Mouse (Mus musculus) hindbrain, embryonic 11.5 days (tissue): ENCODE measurements around the gene St13. TPM values are rescaled to one million over a fixed set of nuclear protein-coding genes. Genes with fewer than 3 reads are reported as not detected.

Source experiments
- ATAC-seq: fragments of 200-750 bp; cut with Nextera tagmentation; 2 replicates; pipeline ENCODE4 v1.8.0; 2017; ENCODE audit warnings: mild to moderate bottlenecking, moderate TSS enrichment, moderate library complexity; ENCODE audit not compliant: low FRiP score
- DNase-seq: peaks from one replicate; pipeline ENCODE4 v3.0.0-alpha.2; 2015; ENCODE audit warnings: low spot score
- H3K27ac ChIP-seq: fragments of 300-500 bp; sonication (generic); 2 replicates; pipeline ENCODE4 v1.5.1; 2014; ENCODE audit warnings: mild to moderate bottlenecking, low read depth, low read length
- H3K27me3 ChIP-seq: fragments of 300-500 bp; sonication (generic); 2 replicates; pipeline ENCODE4 v1.6.1; 2014; ENCODE audit warnings: mild to moderate bottlenecking, low read length, moderate library complexity, mixed read lengths; ENCODE audit not compliant: control insufficient read depth, insufficient read depth
- H3K36me3 ChIP-seq: fragments of 300-500 bp; sonication (generic); 2 replicates; pipeline ENCODE4 v1.6.1; 2014; ENCODE audit warnings: mild to moderate bottlenecking, low read length, moderate library complexity, mixed read lengths; ENCODE audit not compliant: control insufficient read depth, insufficient read depth
- H3K4me1 ChIP-seq: fragments of 300-500 bp; sonication (generic); replicated peaks from 2 replicates; pipeline ENCODE4 v1.6.1; 2014; ENCODE audit warnings: low read length, mixed read lengths; ENCODE audit not compliant: control insufficient read depth, insufficient read depth
- H3K4me2 ChIP-seq: fragments of 300-500 bp; sonication (generic); replicated peaks from 2 replicates; pipeline ENCODE4 v1.6.1; 2014; ENCODE audit warnings: mild to moderate bottlenecking, low read depth, low read length
- H3K4me3 ChIP-seq: fragments of 300-500 bp; sonication (generic); 2 replicates; pipeline ENCODE4 v1.5.1; 2014; ENCODE audit warnings: low read depth, low read length
- H3K9ac ChIP-seq: fragments of 300-500 bp; sonication (generic); 2 replicates; pipeline ENCODE4 v1.6.1; 2014; ENCODE audit warnings: low read depth, low read length
- H3K9me3 ChIP-seq: fragments of 300-500 bp; sonication (generic); 2 replicates; pipeline ENCODE4 v1.6.1; 2016; ENCODE audit warnings: low read length; ENCODE audit not compliant: control insufficient read depth
- WGBS: fragments of 180-500 bp; shearing (Covaris S2); extraction: QIAGEN DNeasy Blood & Tissue Kit; methylation state at CpG from one replicate; pipeline ENCODE4 v1.1.7; 2014; 5-methylcytosine and 5-hydroxymethylcytosine counted together
- polyA plus RNA-seq: library from polyadenylated mRNA; unstranded; fragments of >200 nt; fragmentation: Nextera tagmentation; extraction: Ambion mirVana; gene quantifications from 2 replicates; pipeline ENCODE4 v1.2.1, GENCODE M21; 2014

The St13 gene
- polyA plus RNA-seq, 1 experiment from 2014 or later, result 178 TPM

- no peaks in the 10 kb centered on the region for H3K9me3 ChIP-seq
- DNase-seq (no peak), ATAC-seq (no peak)
- H3K4me2 ChIP-seq, result no peak overlapping the region
- H3K4me3 ChIP-seq, result no peak overlapping the region
- H3K4me1 ChIP-seq, result no peaks in the 10 kb centered on the region
- 96% methylated on average over 2 of the region's 2 CpGs for WGBS
- no peak overlapping the region for H3K27ac ChIP-seq
- no peaks in the 10 kb centered on the region for H3K27me3 ChIP-seq
- no peaks in the 10 kb centered on the region for H3K36me3 ChIP-seq
- no peak overlapping the region for H3K9ac ChIP-seq
Observed at GRCm38 (mm10) chr15:81347466-81347865, 52.4 kb downstream of the St13 start.

DNA sequence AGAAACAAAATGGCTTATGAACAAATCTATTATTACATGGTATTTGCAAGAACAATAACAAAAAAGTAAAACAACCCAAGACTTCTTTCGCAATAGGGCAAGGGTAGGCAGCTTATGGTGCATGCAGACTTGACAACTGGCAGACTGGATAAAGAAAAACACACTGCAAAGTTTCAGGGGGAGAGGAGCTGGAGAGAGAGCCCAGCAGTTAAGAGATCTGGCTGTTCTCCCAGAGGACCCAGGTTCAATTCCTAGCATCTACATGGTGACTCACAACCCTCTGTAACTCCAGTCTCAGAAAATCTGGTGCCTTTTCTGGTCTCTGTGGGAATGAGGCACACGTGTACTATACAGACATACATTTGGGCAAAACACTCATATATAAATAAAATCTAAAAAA lies 58.5 kb downstream of the St13 start:
- no peak overlapping the region for H3K27ac ChIP-seq
- no peak overlapping the region for H3K4me3 ChIP-seq
- ATAC-seq (no peak), DNase-seq (no peak)
- no peaks in the 10 kb centered on the region for H3K4me1 ChIP-seq
- H3K4me2 ChIP-seq, result no peak overlapping the region
- no peak overlapping the region for H3K9ac ChIP-seq
- peaks cover 2% of the 10 kb centered on the region; the same call in 1 of the 2 replicates for H3K36me3 ChIP-seq
- no peaks in the 10 kb centered on the region for H3K9me3 ChIP-seq
- H3K27me3 ChIP-seq, result no peaks in the 10 kb centered on the region
- WGBS, result 91% methylated on average over 2 of the region's 2 CpGs

- Histone ChIP-seq H3K9me3 (no peaks in the 10 kb centered on the region), H3K36me3 (peaks cover 2% of the 10 kb centered on the region; the same call in 1 of the 2 replicates), H3K4me2 (no peak overlapping the region), H3K4me3 (no peak overlapping the region), H3K27me3 (no peaks in the 10 kb centered on the region), H3K27ac (no peak overlapping the region), H3K9ac (no peak overlapping the region), H3K4me1 (no peaks in the 10 kb centered on the region)
- WGBS, result 96% methylated on average over 3 of the region's 3 CpGs
- ATAC-seq (no peak), DNase-seq (no peak)
Observed at GRCm38 (mm10) chr15:81339158-81339557, 60.7 kb downstream of the St13 start.

DNA sequence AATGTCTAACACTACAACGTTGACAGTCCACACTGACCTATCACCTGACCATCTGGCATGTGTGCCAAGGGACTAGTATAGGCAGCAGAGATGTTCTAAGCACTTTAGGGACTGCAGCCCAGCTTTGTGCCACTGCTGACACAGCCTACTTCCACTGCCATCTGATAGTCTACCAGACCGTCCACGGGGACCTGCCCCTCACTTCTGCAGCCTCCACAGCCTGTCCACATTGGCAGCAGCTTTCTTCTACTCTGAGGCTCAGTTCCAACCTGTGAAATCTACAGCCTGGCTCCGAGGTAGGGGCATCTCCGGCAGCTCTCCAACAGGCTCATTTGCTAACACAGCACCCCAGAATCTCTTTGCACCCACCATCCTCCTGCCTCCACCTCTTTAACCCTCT lies 63.4 kb downstream of the St13 start:
- no peaks in the 10 kb centered on the region for H3K4me1 ChIP-seq
- no peak overlapping the region for H3K27ac ChIP-seq
- H3K27me3 ChIP-seq, result no peaks in the 10 kb centered on the region
- H3K9ac ChIP-seq, result no peak overlapping the region
- DNase-seq, result no peak
- H3K4me2 ChIP-seq, result no peak overlapping the region
- H3K36me3 ChIP-seq, result peaks cover 2% of the 10 kb centered on the region; the same call in 1 of the 2 replicates
- H3K4me3 ChIP-seq, result no peak overlapping the region
- H3K9me3 ChIP-seq, result no peaks in the 10 kb centered on the region
- WGBS, result 95% methylated on average over 5 of the region's 5 CpGs
- no peak for ATAC-seq

DNA sequence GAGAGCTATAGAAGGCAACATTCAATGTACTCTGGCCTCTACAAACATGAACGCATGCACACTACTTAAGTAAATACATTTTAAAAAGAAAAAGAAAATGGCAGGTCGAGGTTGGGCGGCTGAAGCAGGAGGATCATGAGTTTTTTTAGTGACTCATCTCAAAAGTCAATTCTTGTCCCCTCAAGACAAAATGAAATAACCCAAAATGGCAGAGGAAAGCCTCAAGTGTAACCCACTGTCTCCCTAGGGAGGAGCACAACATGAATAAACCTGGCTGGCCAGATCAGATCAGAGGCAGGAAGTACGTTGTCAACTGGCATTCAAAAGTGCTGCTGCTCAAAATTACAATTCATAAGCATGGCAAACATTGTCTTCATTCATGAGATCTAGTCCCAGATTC lies 67.4 kb downstream of the St13 start:
- H3K27me3 ChIP-seq, result no peaks in the 10 kb centered on the region
- H3K27ac ChIP-seq, result no peak overlapping the region
- DNase-seq, result no peak
- no peak for ATAC-seq
- H3K9me3 ChIP-seq, result no peaks in the 10 kb centered on the region
- H3K36me3 ChIP-seq, result no peaks in the 10 kb centered on the region; the same call in 1 of the 2 replicates
- no peak overlapping the region for H3K9ac ChIP-seq
- H3K4me2 ChIP-seq, result no peak overlapping the region
- H3K4me3 ChIP-seq, result no peak overlapping the region
- no peaks in the 10 kb centered on the region for H3K4me1 ChIP-seq
- WGBS, result 96% methylated on average over 4 of the region's 4 CpGs

- Histone ChIP-seq H3K9ac (no peak overlapping the region), H3K4me1 (no peaks in the 10 kb centered on the region), H3K9me3 (no peaks in the 10 kb centered on the region), H3K4me2 (no peak overlapping the region), H3K4me3 (no peak overlapping the region), H3K27me3 (no peaks in the 10 kb centered on the region), H3K27ac (no peak overlapping the region), H3K36me3 (peaks cover 7% of the 10 kb centered on the region; the same call in 1 of the 2 replicates)
- no peak for DNase-seq
- no peak for ATAC-seq
- WGBS, result 60% methylated on average over 3 of the region's 3 CpGs
Observed at GRCm38 (mm10) chr15:81330816-81331433, 69.0 kb downstream of the St13 start.

- peaks cover 7% of the 10 kb centered on the region; the same call in 1 of the 2 replicates for H3K36me3 ChIP-seq
- no peak overlapping the region for H3K4me3 ChIP-seq
- 42% methylated on average over 5 of the region's 5 CpGs for WGBS
Observed at GRCm38 (mm10) chr15:81329721-81330369, 70.0 kb downstream of the St13 start.

GRCm38 (mm10) chr15:81327501-81327900 lies 72.4 kb downstream of the St13 start:
- ATAC-seq, result no peak
- no peaks in the 10 kb centered on the region for H3K9me3 ChIP-seq
- H3K4me1 ChIP-seq, result no peaks in the 10 kb centered on the region
- peaks cover 9% of the 10 kb centered on the region; the same call in 1 of the 2 replicates for H3K36me3 ChIP-seq
- no peak overlapping the region for H3K4me3 ChIP-seq
- H3K27ac ChIP-seq, result no peak overlapping the region
- no peak for DNase-seq
- H3K9ac ChIP-seq, result no peak overlapping the region
- no peak overlapping the region for H3K4me2 ChIP-seq
- 94% methylated on average over 7 of the region's 7 CpGs for WGBS
- no peaks in the 10 kb centered on the region for H3K27me3 ChIP-seq

More at GRCm38 (mm10) chr15:81329721-81330369, 70.0 kb downstream of the St13 start:
- no peak overlapping the region for H3K27ac ChIP-seq
- H3K27me3 ChIP-seq, result no peaks in the 10 kb centered on the region
- no peak for ATAC-seq
- no peak overlapping the region for H3K9ac ChIP-seq
- no peaks in the 10 kb centered on the region for H3K9me3 ChIP-seq
- no peaks in the 10 kb centered on the region for H3K4me1 ChIP-seq
- DNase-seq, result no peak
- no peak overlapping the region for H3K4me2 ChIP-seq

DNA sequence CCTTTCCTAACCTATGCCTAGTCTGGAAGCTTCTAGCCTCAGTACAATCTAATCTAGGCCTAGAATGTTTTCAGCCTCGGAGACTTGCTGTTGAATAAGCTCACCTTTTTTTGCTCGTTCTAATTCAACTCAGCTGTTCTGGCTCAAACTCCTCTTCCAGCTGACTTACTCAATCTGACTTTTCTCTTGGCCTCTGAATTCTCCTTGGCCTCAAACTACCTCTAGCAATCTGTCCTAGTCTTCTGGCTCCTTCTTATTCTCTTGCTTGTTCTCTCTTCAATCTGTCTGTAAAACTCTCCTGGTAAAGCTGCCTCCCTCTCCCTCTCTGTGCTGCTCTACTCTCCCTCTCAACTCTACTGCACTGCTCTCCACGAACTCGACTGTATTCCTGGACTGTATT lies 74.9 kb downstream of the St13 start:
- Histone ChIP-seq H3K9me3 (no peaks in the 10 kb centered on the region), H3K27me3 (no peaks in the 10 kb centered on the region), H3K9ac (no peak overlapping the region), H3K36me3 (peaks cover 11% of the 10 kb centered on the region), H3K4me1 (no peaks in the 10 kb centered on the region), H3K4me3 (no peak overlapping the region), H3K4me2 (no peak overlapping the region), H3K27ac (no peak overlapping the region)
- no peak for DNase-seq
- WGBS, result 84% methylated on average over 4 of the region's 4 CpGs
- no peak for ATAC-seq
